Mouse (Mus musculus): Measurements from ENCODE around the gene Myrfl.

The Myrfl gene

GRCm38 (mm10) chr10:116913647-116914273 lies 17.0 kb upstream of the Myrfl start:
- no peak for DNase-seq (ENCODE audit: low spot score in 2 of 2)

GRCm38 (mm10) chr10:116912850-116913249 lies 16.1 kb upstream of the Myrfl start:
- no peak for DNase-seq (ENCODE audit: low spot score in 2 of 2)

- DNase-seq (ENCODE audit: low spot score in 2 of 2) = no peak
These were observed 12.4 kb upstream of the Myrfl start for GRCm38 (mm10) chr10:116908901-116909642.

GRCm38 (mm10) chr10:116906794-116907193 lies 10.1 kb upstream of the Myrfl start:
- no peak for DNase-seq (ENCODE audit: low spot score in 2 of 2)

- DNase-seq (ENCODE audit: low spot score in 2 of 2) = no peak
These were observed 7.8 kb upstream of the Myrfl start for GRCm38 (mm10) chr10:116904503-116904908.

GRCm38 (mm10) chr10:116895108-116895833 lies 1.4 kb downstream of the Myrfl start:
- DNase-seq (ENCODE audit: low spot score in 2 of 2) = no peak

- no peak for DNase-seq (ENCODE audit: low spot score in 2 of 2)
These were observed 2.2 kb downstream of the Myrfl start for GRCm38 (mm10) chr10:116894540-116894939.

- DNase-seq (ENCODE audit: low spot score in 2 of 2) = peak in 1 of 2 experiments; percentile 21
These were observed 3.0 kb downstream of the Myrfl start for GRCm38 (mm10) chr10:116893753-116894152.

- no peak for DNase-seq (ENCODE audit: low spot score in 2 of 2)
These were observed 6.1 kb downstream of the Myrfl start for GRCm38 (mm10) chr10:116890587-116890986.

- DNase-seq (ENCODE audit: low spot score in 2 of 2) = no peak
These were observed 12.2 kb downstream of the Myrfl start for GRCm38 (mm10) chr10:116884552-116884951.

- no peak for DNase-seq (ENCODE audit: low spot score in 2 of 2)
These were observed 13.2 kb downstream of the Myrfl start for GRCm38 (mm10) chr10:116883531-116883930.

- DNase-seq (ENCODE audit: low spot score in 2 of 2) = no peak
These were observed 19.3 kb downstream of the Myrfl start for GRCm38 (mm10) chr10:116877436-116877835.

GRCm38 (mm10) chr10:116874490-116874889 lies 22.2 kb downstream of the Myrfl start:
- no peak for DNase-seq (ENCODE audit: low spot score in 2 of 2)

- no peak for DNase-seq (ENCODE audit: low spot score in 2 of 2)
These were observed 24.7 kb downstream of the Myrfl start for GRCm38 (mm10) chr10:116872016-116872410.

- peak in 1 of 2 experiments; percentile 29 for DNase-seq (ENCODE audit: low spot score in 2 of 2)
These were observed 25.2 kb downstream of the Myrfl start for GRCm38 (mm10) chr10:116871329-116872015.

- DNase-seq (ENCODE audit: low spot score in 2 of 2) = no peak
These were observed 25.9 kb downstream of the Myrfl start for GRCm38 (mm10) chr10:116870819-116871218.

GRCm38 (mm10) chr10:116853159-116853845 lies 43.4 kb downstream of the Myrfl start:
- DNase-seq (ENCODE audit: low spot score in 2 of 2) = no peak

GRCm38 (mm10) chr10:116848749-116849473 lies 47.8 kb downstream of the Myrfl start:
- peak; percentile 51 to 82 for DNase-seq (ENCODE audit: low spot score in 2 of 2)

GRCm38 (mm10) chr10:116841551-116841950 lies 55.2 kb downstream of the Myrfl start:
- no peak for DNase-seq (ENCODE audit: low spot score in 2 of 2)

GRCm38 (mm10) chr10:116830676-116831075 lies 66.0 kb downstream of the Myrfl start:
- DNase-seq (ENCODE audit: low spot score in 2 of 2) = no peak

GRCm38 (mm10) chr10:116828099-116828498 lies 68.6 kb downstream of the Myrfl start:
- DNase-seq (ENCODE audit: low spot score in 2 of 2) = no peak
